Mouse (Mus musculus) induced T-regulatory cell, adult 2 months (primary cell): ENCODE measurements at regions not wholly inside any gene's neighbourhood (a gene's known extent, or its start where the extent isn't known, plus 50 kb on each side); places are given as distances from the start of the nearest gene placed in this dataset.

ENCODE experiments used
- DNase-seq: peaks from one replicate; pipeline ENCODE4 v3.0.0-alpha.2; 2012; ENCODE audit warnings: low read depth

DNA sequence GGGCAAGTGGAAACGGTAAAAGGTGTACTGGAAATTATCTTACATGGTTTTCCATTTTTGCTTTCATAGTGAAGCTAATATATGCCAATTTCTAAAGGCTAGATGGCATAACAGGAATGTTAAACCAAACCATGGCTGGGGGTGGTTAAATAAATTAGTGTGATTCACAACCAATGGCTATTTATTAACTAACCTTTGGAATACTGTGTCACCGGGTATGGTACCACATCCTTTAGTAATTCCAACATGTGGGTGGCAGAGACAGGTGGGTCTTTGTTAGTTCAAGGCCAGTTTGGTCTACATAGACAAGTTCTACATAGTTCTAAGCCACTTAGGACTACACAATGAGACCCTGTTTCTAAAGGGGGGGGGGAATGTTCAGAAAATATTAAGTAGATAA, 179.8 kb upstream of the Plxnc1 start:
- DNase-seq: no peak

DNA sequence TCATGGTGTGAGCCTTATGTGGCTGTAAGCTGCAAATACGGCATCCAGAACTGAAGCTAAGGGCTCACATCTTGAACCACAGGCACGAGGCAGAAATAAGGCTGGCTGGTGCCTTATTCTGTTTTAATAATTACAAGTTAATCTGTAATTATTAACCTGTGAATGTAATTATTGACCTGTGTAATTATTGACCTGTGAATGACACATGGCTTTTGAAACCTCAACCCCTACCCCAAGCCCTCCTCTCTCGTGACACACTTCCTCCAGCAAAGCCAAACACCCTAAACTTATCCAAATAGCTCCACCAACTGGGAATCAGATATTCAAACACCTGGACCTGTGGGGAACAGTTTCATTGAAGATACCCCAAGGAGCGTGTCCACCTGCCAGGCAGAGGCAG, 175.4 kb upstream of the Plxnc1 start:
- no peak for DNase-seq

DNA sequence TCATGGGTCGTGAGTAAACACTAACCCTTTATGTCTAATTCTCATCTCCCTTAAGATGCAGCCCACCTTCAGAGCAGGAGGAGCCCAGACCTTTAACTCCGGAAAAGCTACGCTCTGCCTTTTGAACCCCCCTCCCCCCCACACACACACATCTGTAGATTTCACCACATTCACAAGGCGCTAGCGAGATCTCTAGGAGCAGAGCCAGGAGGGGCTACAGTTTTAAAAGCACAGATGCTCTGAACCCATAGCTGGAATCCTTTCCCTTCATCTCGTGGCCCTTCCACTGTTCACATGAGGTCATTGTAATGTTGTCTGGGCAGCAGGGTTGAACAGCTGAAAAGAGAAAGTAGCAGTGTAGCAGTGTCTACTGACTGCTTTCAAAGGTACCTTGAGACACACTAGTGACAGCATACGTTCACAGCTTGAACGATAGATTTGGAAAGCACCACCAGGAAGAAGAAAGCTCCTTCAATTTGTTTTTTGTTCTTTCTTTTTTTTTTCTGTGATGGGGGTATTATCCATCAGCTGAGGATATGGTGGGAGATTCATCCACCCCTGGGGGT, 174.2 kb upstream of the Plxnc1 start:
- peak; percentile 53 for DNase-seq

DNA sequence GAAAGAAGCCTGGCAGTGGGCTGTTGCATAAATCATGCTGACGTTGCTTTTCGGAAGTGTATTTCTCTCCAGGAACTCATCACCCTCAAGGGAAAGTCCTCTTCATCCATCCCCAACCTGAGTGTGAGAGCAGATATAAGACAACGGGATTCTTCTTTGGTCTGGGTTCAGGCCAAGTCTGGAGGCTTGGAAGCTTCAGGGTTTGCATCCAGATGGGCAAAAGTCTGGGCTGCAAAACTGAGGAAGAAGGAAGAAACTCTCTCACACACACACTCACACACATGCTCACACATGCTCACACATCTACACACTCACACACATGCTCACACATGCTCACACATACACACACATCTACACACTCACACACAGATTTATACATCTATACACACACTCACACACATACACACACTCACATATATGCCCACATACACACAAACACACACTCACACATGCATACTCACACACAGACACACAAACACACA, 173.1 kb upstream of the Plxnc1 start:
- DNase-seq: no peak

DNA sequence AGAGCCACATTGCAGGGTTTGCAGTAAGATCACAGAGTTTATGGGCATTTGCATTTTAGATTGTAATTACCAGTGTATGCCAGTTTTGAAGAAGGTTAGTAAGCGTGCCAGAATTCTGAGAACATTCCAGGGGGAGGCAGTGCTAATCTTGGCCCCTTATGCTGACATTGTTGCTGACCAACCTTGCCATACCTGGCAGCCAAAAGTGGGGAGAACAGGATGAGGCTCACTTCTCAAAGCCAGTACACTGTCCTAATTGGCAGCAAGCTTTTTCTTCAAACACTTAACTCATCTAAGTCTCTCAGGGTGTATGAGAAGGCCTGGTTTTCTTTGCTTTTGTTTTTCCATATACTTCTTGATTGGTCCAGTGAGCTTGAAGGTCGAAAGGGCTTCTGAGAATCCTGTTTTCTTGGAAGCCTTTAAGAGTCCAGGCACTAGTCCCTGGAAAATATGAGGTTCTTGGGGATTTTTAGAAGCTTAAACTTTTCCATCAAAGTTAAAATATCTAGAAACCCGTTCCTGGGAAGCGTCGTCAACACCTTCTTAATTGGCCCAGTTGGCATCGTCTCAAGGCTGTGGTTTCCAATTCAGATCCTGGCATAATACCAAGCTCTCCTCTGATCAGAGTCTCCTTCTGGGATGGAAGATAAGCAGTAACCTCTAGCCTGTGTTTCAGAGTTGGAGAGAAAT, 172.6 kb upstream of the Plxnc1 start:
- DNase-seq: no peak

DNA sequence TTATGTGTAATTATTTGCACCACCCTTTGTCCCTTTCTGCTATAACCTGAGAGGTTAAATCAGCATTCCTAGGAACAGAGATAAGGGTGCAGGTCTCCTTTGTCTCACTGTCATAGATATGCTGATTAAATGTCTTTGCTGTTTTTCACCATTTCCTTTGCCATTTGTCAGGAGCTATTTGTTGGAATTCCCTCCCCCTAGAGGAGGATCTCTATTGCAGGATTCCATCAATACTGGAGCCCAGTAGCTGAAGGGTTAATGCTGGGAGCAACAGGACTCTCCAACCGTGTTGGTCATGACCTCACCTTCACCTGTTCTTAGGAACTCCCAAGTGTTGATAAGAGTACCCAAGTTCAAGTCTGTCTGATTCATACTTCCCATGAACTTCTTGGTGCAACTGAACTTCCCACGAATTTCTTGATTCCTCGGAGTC, 172.0 kb upstream of the Plxnc1 start:
- DNase-seq: no peak

DNA sequence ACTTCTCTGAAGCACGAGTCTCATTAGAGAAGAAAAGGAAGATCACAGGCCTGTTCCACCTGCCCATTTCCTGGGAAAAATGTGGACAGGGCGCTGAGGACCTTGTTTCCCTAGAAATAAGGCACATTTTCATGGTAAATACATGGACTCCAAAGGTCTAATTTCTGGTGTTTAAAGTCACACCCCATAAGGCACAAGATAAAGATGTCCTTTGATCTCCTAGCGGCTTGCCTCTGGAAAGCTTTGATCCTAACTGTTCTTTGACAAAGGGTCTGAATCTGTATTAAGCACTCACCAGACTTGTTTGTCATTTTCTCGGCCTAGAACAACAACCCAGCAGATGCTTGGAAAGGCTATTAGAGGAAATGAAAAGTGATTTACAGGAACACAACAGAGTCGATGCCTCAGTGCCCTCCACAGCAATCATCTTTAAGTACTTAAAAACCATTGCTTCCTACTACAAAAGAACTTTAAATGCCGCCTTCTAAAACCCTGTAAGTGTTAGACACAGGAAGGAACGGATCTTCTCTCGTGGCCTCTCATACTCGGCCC, 168.3 kb upstream of the Plxnc1 start:
- DNase-seq: peak; percentile 19

DNA sequence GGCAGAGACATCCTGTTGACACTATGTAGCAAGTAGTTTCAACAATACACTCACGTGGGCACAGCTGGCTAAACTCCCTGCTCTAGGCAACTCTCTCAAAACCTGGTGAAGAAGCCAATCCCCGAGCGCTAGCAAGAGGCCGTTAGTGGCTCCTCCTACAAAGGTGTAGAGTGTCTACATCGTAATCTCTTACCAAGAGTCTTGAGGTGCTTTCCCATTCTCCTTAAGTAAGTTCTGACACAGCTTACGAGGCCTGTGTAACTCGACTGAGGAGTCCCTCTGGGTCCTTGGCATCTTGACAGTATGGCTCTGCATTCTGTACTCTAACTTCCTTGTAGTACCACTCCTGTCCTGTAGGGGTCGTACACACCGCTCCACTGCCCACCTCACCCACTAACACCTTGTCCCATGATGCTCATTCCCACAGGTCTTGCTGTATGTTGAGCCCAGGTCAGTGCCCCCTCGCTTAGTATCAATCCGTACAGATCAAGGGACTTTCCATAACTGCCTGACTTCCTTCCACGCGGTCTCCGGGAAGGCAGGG, 167.7 kb upstream of the Plxnc1 start:
- DNase-seq: peak; percentile 60

DNA sequence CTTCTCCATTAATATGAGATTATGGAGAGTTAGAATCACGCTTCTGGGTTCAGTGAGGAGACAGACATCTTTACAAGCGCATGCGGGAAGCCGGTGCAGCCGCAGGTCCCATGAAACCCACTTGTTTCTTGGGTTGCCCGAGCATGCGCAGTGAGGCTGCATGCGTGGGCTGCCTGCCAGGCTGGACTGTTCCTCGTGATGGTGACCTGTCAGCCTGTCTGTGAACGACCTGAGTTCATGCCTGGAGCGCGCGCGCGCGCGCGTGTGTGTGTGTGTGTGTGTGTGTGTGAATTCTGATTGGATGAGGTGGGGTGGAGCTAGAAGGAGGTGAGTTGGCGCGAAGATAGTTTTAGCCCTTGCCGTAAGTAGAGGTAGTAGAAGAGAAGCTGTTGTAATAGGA, 166.2 kb upstream of the Plxnc1 start:
- DNase-seq: no peak

DNA sequence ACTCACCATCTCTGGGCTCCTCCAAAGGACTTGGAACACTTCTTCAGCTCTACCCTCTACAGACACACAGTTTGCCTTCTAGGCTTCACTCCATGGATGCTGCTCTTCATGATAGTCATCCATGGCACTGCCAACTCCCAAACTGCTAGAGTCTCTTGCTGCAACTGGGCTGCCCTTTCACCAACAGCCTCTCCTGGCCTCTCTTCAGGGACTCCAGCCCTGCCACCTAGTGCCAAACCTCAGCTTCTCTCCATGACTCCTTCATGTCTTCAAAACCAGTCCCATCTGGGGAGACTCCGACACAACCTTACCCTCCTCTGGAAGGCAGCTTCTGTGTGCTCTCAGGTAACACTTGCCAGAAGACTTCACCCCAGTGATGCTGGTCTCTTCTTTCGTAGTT, 164.9 kb upstream of the Plxnc1 start:
- no peak for DNase-seq

DNA sequence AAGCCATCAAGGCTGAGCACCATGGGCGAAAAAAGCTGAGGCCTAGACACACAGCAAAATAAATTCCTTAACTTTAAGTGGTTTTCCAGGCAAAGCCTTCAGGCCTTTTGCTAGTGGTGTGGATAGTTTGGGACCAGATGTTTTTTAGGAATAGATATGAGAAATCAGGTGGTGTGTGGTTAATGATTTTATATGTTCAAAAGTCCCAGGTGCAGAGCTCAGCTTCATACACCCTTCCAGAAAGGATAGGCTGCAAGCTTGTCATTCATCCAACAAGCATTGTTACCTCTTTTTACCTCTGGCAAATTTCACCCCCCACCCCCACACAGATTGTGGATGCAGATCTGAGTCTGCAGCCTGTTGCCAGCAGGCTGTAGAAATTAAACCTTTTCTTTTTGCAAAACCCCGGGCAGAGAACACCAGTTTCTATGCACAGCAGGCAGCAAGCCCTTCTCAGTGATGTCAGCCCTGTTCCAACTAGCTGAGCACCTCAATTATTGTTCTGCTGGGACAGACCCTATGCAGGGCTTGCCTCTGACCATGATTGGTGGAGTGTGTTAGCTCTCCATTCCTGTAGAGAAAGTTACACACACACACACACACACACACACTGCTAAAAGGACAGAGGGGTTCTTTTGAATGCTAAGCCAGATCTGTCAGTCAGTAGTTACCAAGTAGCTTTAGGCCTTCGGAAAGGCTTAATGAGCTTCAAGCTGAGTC, 163.1 kb upstream of the Plxnc1 start:
- no peak for DNase-seq

DNA sequence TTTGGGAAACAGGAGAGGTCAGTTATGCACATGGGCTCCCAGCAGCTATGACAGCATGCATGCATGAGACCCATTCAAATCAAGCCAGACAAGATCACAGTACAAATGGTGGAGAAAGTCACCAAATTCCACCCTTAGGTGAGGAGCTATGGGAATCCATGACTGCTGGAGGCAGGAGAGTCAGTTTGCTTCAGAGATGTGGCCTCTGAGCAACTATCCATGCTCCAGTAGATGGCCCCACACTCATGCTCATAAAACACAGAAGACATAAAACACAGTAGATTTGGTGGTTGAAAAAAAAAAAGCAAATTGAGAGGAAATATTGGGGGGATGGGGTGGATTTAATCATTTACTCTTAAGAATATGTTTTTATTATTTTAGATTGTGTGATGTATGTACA, 159.2 kb upstream of the Plxnc1 start:
- peak; percentile 69 for DNase-seq

DNA sequence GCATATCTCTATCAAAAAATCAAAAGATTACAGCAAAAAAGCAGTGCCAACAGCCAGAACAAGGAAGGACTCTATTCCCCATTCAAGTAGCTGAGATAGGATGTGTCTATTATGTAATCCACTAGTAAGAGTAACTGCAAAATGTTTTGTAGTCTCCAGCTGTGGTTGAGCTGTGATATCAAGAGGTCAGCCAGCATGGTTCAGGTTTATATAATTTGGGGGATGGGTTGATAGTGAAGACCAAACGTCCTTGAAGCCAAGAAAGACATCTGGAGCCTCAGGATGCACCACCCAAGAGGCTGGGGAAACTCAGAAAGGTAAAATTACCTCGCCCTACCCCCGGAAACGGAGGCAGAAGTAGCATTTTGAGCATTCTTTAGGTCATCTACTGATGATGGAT, 158.3 kb upstream of the Plxnc1 start:
- DNase-seq: no peak

DNA sequence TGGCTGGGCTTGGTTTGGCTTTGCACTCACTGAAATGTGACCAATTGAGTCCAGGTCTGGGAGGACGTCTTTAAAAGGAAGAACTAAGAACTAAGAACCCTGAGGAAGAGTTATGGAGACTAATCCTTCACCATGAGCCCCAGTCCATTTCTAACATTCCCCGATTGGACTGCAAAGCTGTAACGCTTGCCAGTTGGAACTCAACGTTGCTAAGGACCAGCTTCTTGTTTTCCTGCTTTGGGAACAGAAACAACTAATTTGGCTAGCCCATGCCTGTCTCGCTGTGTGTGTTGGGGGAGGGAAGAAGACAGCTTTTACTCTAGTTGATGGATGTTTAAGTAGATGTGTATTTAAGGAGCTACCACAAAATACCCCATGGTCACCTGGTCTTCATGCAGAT, 155.3 kb upstream of the Plxnc1 start:
- no peak for DNase-seq

DNA sequence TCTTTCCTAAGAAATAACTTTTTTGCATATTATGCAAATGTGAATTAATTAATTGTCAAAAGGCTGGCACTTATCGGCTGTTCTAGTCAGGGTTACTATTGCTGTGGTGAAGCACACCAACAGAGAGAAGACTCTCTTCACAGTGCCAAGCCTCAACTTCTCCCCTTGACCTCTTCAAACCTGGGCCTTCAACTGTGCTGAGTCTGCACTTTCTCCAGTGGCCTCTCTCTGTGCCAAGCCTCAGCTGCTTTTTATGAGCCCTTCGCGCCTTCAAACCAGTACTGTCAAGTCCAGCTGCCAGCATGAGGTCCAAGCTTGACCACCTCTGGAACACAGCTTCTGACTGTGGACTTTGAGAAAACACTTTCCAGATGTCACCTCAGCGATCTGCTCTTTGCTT, 151.2 kb upstream of the Plxnc1 start:
- DNase-seq: no peak

DNA sequence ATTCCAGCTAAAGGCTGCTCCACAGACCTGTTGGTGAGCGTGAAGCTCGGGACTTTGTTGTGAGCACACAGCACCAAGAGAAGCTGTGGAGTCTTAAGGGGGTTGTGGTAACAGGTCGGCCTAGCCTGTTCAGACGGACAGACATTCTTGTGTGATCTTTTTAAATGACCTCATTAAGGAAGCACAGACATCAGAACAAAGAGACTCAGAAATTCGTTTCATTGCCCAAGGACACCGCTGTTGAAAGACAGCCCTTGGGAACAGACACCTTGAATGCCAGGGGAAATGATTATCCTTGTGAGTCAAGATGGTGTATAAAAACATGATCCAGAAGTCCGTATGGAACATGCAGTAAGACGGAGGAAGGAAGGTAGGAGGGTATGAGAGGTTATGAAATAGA, 150.1 kb upstream of the Plxnc1 start:
- no peak for DNase-seq

DNA sequence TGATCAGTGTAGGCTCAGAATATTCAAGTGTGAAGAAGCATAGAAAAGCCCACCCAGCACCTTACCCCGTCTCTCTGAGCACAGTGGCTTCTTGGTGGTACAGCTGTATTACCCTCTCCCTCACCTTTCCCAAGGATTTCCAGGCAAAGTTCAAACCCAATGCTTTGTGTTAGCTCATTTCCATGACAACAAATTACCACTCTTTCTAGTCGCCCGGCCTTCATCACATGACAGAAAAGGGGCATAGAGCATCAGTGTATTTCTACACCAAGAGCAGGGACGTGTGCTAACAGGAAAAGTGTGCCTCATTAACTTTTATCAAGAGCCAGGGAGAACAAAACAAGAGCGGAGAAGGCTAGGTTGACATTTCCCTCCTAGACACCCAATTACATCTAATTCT, 148.6 kb upstream of the Plxnc1 start:
- no peak for DNase-seq

DNA sequence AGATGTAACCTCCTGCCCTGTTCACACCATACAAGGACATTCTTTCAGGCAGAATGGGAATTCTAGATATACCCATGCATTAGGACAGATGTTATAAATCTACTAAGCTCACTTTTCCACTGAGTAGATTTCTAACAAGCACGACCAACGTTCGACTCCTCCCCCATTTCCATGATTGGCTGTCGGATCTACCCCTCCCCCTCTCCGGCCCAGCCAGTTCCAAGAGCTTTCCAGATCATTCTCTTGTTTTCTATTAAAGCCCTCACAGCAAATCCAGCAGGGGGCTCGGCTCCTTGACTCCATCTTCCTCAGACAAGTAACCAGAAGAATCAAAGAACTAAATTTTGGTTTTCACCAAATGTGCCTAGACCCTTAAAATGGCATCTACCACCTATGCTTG, 146.5 kb upstream of the Plxnc1 start:
- no peak for DNase-seq

DNA sequence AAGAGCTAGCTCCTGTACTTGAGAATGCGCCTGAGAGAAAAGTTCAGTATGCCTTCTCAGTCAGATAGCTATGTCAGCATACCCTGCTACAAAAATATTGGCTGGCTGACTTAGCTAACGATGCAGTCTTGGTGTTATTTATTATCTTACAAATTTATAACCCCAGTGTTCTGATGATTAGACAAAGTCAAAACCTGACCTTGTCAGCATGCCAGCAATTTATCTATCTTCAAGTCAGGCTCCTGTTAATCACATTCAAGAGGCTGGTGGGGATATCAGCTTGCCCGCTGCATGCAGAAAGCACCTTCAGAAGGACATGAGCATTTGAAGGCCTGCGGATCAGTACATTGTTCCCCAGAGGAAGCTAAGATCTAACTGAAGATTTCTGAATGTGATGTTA, 146.0 kb upstream of the Plxnc1 start:
- DNase-seq: no peak

DNA sequence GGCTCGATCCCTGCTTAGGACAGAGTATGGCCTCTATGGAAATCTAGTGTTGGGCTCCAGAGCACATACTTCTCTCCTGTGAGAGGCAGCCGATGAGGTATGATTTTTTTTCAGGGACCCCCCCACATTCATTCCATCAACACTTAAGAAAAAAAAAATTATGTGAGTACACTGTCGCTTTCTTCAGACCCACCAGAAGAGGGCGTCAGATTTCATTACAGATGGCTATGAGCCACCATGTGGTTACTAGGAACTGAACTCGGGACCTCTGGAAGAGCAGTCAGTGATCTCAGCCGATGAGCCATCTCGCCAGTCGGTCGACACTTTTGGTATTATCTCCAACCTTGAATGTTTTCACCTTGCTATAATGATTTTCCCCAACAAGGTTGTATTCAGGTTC, 145.4 kb upstream of the Plxnc1 start:
- DNase-seq: peak; percentile 26

DNA sequence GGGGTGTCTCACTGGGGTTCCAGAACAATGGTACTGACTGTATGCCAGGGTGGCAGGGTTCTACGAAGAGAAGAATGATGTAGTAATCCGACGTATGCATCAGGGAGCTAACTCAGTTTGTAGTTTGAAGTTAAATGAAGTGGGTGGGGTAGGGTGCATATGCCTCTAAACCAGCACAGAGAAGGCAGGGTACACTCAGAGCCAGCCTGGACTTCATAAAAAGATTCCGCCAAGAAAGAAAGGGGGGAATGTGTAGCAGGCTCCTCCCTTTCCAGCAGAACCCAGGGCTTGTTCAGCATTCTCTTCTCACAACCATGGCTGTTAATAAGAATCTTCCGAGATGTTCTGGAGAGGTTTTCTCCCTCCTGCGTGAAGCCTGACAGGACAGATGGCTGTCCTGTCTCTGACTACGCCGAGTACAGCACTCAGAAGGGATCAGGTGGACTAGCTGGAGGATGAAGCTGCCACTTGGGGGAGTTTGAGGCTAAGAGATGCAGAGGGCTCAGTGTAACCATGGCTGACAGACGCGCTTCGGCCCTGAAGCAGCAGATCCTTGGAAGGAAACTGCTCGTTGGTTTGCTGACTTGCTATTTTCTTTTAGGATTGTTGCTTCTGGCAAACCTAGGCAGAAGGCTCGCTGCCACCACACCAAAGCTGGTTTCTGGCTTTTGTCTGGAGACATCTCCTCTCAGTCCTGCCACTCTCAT, 143.4 kb upstream of the Plxnc1 start:
- DNase-seq: peak; percentile 54

DNA sequence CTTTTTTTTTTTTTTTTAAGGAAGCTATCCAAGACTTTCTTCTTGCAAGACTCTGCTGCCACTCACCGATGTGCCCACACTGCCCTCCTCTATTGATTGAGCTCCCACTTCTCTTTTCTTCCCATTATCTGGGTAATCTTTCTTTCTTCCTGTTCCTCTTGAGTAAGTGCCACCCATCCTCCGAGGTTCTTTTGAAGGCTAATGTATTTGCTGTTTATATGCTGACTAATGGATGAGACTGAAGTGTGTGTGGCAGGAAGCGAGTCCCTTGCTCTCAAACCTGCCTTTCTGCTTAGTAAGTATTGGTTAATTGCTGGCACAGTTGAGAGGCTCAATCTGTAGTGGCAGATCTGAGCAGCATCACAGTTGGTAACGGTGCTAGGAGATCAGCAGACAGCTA, 142.1 kb upstream of the Plxnc1 start:
- peak; percentile 56 for DNase-seq
